Mouse (Mus musculus) hindbrain, embryonic 13.5 days (tissue): ENCODE results near the gene Kif28. TPM values are rescaled to one million over a fixed set of nuclear protein-coding genes. Genes with fewer than 3 reads are reported as not detected.

Experiments
- polyA plus RNA-seq: library from polyadenylated mRNA; unstranded; fragments of >200 nt; fragmentation: Nextera tagmentation; extraction: Ambion mirVana; gene quantifications from 2 replicates; pipeline ENCODE4 v1.2.1, GENCODE M21; 2015

The Kif28 gene
- polyA plus RNA-seq, 1 experiment from 2014 or later: not detected

Other genes starting within 250 kb of the Kif28 start
- 19.6 and 20.7 TPM in 2 replicates for gene Smyd3, start 227.2 kb downstream of the Kif28 start, polyA plus RNA-seq
- 35.2 and 39.0 TPM in 2 replicates for gene Tfb2m, start 199.0 kb downstream of the Kif28 start, polyA plus RNA-seq
- 27.7 and 30.9 TPM in 2 replicates for gene Cnst, start 198.9 kb downstream of the Kif28 start, polyA plus RNA-seq
- gene Sccpdh, start 77.1 kb downstream of the Kif28 start, polyA plus RNA-seq: 142 and 147 TPM in 2 replicates
- gene Gm10518, start 58.1 kb upstream of the Kif28 start, polyA plus RNA-seq: not detected in 2 replicates
- gene Ahctf1, start 58.4 kb upstream of the Kif28 start, polyA plus RNA-seq: 17.0 and 21.5 TPM in 2 replicates
- gene Cdc42bpa, start 215.2 kb upstream of the Kif28 start, polyA plus RNA-seq: 23.5 and 26.0 TPM in 2 replicates